Mouse (Mus musculus): ENCODE measurements at regions not wholly inside any gene's neighbourhood (a gene's known extent, or its start where the extent isn't known, plus 50 kb on each side); places are given as distances from the start of the nearest gene placed in this dataset.
"Not testable (repeated sequence)": the region's sequence is repeated elsewhere in the genome, so short reads cannot be mapped to it uniquely, and the experiment has no call there.

- no peak overlapping the region for H3K4me3 ChIP-seq (replicated peaks; ENCODE audit: low read depth, low read length)
- no peak overlapping the region for H3K27ac ChIP-seq (replicated peaks; ENCODE audit: low read depth, low read length)
- WGBS: 40% methylated on average over 1 of the region's 1 CpGs
- no peaks in the 10 kb centered on the region for H3K9me3 ChIP-seq (ENCODE audit: control insufficient read depth, low read length)
- no peak overlapping the region for H3K4me2 ChIP-seq (ENCODE audit: low read length)
- no peak overlapping the region for H3K9ac ChIP-seq (replicated peaks; ENCODE audit: low read length)
- DNase-seq: no peak
- no peaks in the 10 kb centered on the region for H3K36me3 ChIP-seq (ENCODE audit: control insufficient read depth, insufficient read depth, low read length)
- H3K4me1 ChIP-seq (ENCODE audit: control insufficient read depth, insufficient read depth, low read length): 0 out of 2 replicates have a peak, but pooled peaks cover 4% of the 10 kb centered on the region
- no peaks in the 10 kb centered on the region for H3K27me3 ChIP-seq (ENCODE audit: control insufficient read depth, insufficient read depth, low read length)
- no peak for ATAC-seq (ENCODE audit: low FRiP score, low TSS enrichment)
These were observed 841.7 kb upstream of the G6pd2 start for GRCm38 (mm10) chr5:60966939-60967338.

GRCm38 (mm10) chr5:60969470-60969869 is 839.1 kb upstream of the G6pd2 start:
- Histone ChIP-seq H3K4me1 (ENCODE audit: control insufficient read depth, insufficient read depth, low read length) (0 out of 2 replicates have a peak, but pooled peaks cover 4% of the 10 kb centered on the region), H3K27ac (replicated peaks; ENCODE audit: low read depth, low read length) (no peak overlapping the region), H3K4me3 (replicated peaks; ENCODE audit: low read depth, low read length) (no peak overlapping the region), H3K27me3 (ENCODE audit: control insufficient read depth, insufficient read depth, low read length) (no peaks in the 10 kb centered on the region), H3K9ac (replicated peaks; ENCODE audit: low read length) (no peak overlapping the region), H3K4me2 (ENCODE audit: low read length) (no peak overlapping the region), H3K9me3 (ENCODE audit: control insufficient read depth, low read length) (no peaks in the 10 kb centered on the region), H3K36me3 (ENCODE audit: control insufficient read depth, insufficient read depth, low read length) (no peaks in the 10 kb centered on the region)
- ATAC-seq (ENCODE audit: low FRiP score, low TSS enrichment) (no peak), DNase-seq (peak; percentile 19)
- WGBS: 15% methylated on average over 5 of the region's 5 CpGs

- ATAC-seq (ENCODE audit: low FRiP score, low TSS enrichment): no peak
- Histone ChIP-seq H3K27me3 (ENCODE audit: control insufficient read depth, insufficient read depth, low read length) (no peaks in the 10 kb centered on the region), H3K36me3 (ENCODE audit: control insufficient read depth, insufficient read depth, low read length) (no peaks in the 10 kb centered on the region), H3K27ac (replicated peaks; ENCODE audit: low read depth, low read length) (no peak overlapping the region), H3K9me3 (ENCODE audit: control insufficient read depth, low read length) (no peaks in the 10 kb centered on the region), H3K4me1 (ENCODE audit: control insufficient read depth, insufficient read depth, low read length) (no peaks in the 10 kb centered on the region), H3K4me3 (replicated peaks; ENCODE audit: low read depth, low read length) (no peak overlapping the region), H3K9ac (replicated peaks; ENCODE audit: low read length) (no peak overlapping the region), H3K4me2 (ENCODE audit: low read length) (no peak overlapping the region)
- no peak for DNase-seq
- WGBS: 90% methylated on average over 9 of the region's 9 CpGs
These were observed 829.9 kb upstream of the G6pd2 start for GRCm38 (mm10) chr5:60978693-60979092.

- no peak overlapping the region for H3K9ac ChIP-seq (replicated peaks; ENCODE audit: low read length)
- no peak overlapping the region for H3K4me3 ChIP-seq (replicated peaks; ENCODE audit: low read depth, low read length)
- DNase-seq (no peak), ATAC-seq (ENCODE audit: low FRiP score, low TSS enrichment) (no peak)
- no peaks in the 10 kb centered on the region for H3K9me3 ChIP-seq (ENCODE audit: control insufficient read depth, low read length)
- no peaks in the 10 kb centered on the region for H3K4me1 ChIP-seq (ENCODE audit: control insufficient read depth, insufficient read depth, low read length)
- H3K27me3 ChIP-seq (ENCODE audit: control insufficient read depth, insufficient read depth, low read length): no peaks in the 10 kb centered on the region
- no peaks in the 10 kb centered on the region for H3K36me3 ChIP-seq (ENCODE audit: control insufficient read depth, insufficient read depth, low read length)
- H3K4me2 ChIP-seq (ENCODE audit: low read length): no peak overlapping the region
- no peak overlapping the region for H3K27ac ChIP-seq (replicated peaks; ENCODE audit: low read depth, low read length)
These were observed 820.3 kb upstream of the G6pd2 start for GRCm38 (mm10) chr5:60988313-60988712.

- ATAC-seq (ENCODE audit: low FRiP score, low TSS enrichment); H3K4me1 ChIP-seq (ENCODE audit: control insufficient read depth, insufficient read depth, low read length); H3K27me3 ChIP-seq (ENCODE audit: control insufficient read depth, insufficient read depth, low read length); H3K4me3 ChIP-seq (replicated peaks; ENCODE audit: low read depth, low read length); H3K27ac ChIP-seq (replicated peaks; ENCODE audit: low read depth, low read length); H3K4me2 ChIP-seq (ENCODE audit: low read length); DNase-seq; H3K9me3 ChIP-seq (ENCODE audit: control insufficient read depth, low read length); H3K9ac ChIP-seq (replicated peaks; ENCODE audit: low read length); H3K36me3 ChIP-seq (ENCODE audit: control insufficient read depth, insufficient read depth, low read length): not testable (repeated sequence)
- WGBS: 66% methylated on average over 2 of the region's 2 CpGs
These were observed 819.3 kb upstream of the G6pd2 start for GRCm38 (mm10) chr5:60989330-60989729.

GRCm38 (mm10) chr5:60994761-60995523 is 813.7 kb upstream of the G6pd2 start:
- Histone ChIP-seq H3K4me2 (ENCODE audit: low read length) (no peak overlapping the region), H3K4me1 (ENCODE audit: control insufficient read depth, insufficient read depth, low read length) (no peaks in the 10 kb centered on the region), H3K27me3 (ENCODE audit: control insufficient read depth, insufficient read depth, low read length) (no peaks in the 10 kb centered on the region), H3K36me3 (ENCODE audit: control insufficient read depth, insufficient read depth, low read length) (no peaks in the 10 kb centered on the region), H3K9ac (replicated peaks; ENCODE audit: low read length) (no peak overlapping the region), H3K9me3 (ENCODE audit: control insufficient read depth, low read length) (no peaks in the 10 kb centered on the region), H3K4me3 (replicated peaks; ENCODE audit: low read depth, low read length) (no peak overlapping the region), H3K27ac (replicated peaks; ENCODE audit: low read depth, low read length) (no peak overlapping the region)
- 16% methylated on average over 10 of the region's 10 CpGs for WGBS
- ATAC-seq (ENCODE audit: low FRiP score, low TSS enrichment): peak; percentile 65; the same call in 1 of the 2 replicates
- DNase-seq: peak; percentile 11

GRCm38 (mm10) chr5:61035539-61036089 is 773.0 kb upstream of the G6pd2 start:
- peak; percentile 76 for ATAC-seq (ENCODE audit: low FRiP score, low TSS enrichment)
- H3K4me2 ChIP-seq (ENCODE audit: low read length): no peak overlapping the region
- H3K4me3 ChIP-seq (replicated peaks; ENCODE audit: low read depth, low read length): no peak overlapping the region
- H3K9ac ChIP-seq (replicated peaks; ENCODE audit: low read length): no peak overlapping the region
- H3K9me3 ChIP-seq (ENCODE audit: control insufficient read depth, low read length): no peaks in the 10 kb centered on the region
- WGBS: 39% methylated on average over 2 of the region's 2 CpGs
- no peaks in the 10 kb centered on the region for H3K27me3 ChIP-seq (ENCODE audit: control insufficient read depth, insufficient read depth, low read length)
- peak; percentile 81 for DNase-seq
- no peak overlapping the region for H3K27ac ChIP-seq (replicated peaks; ENCODE audit: low read depth, low read length)
- no peaks in the 10 kb centered on the region for H3K36me3 ChIP-seq (ENCODE audit: control insufficient read depth, insufficient read depth, low read length)
- H3K4me1 ChIP-seq (ENCODE audit: control insufficient read depth, insufficient read depth, low read length): no peaks in the 10 kb centered on the region
